Mouse (Mus musculus) forebrain, embryonic 15.5 days (tissue): ENCODE results near the gene Akr1b3. TPM values are rescaled to one million over a fixed set of nuclear protein-coding genes. Genes with fewer than 3 reads are reported as not detected.
"Not testable (repeated sequence)": the region's sequence is repeated elsewhere in the genome, so short reads cannot be mapped to it uniquely, and the experiment has no call there.

Source experiments
- ATAC-seq: fragments of 200-750 bp; cut with Nextera tagmentation; replicated peaks from 2 replicates; pipeline ENCODE4 v1.8.0; 2017; ENCODE audit warnings: mild to moderate bottlenecking, moderate TSS enrichment, moderate library complexity
- H3K27ac ChIP-seq: fragments of 300-500 bp; sonication (generic); replicated peaks from 2 replicates; pipeline ENCODE4 v1.5.1; 2015; ENCODE audit warnings: mild to moderate bottlenecking, inconsistent platforms
- H3K27me3 ChIP-seq: fragments of 300-500 bp; sonication (generic); 2 replicates; pipeline ENCODE4 v1.6.1; 2015; ENCODE audit warnings: inconsistent platforms
- H3K36me3 ChIP-seq: fragments of 300-500 bp; sonication (generic); 2 replicates; pipeline ENCODE4 v1.6.1; 2015; ENCODE audit warnings: mild to moderate bottlenecking, inconsistent platforms
- H3K4me1 ChIP-seq: fragments of 300-500 bp; sonication (generic); 2 replicates; pipeline ENCODE4 v1.6.1; 2015; ENCODE audit warnings: inconsistent platforms
- H3K4me2 ChIP-seq: fragments of 300-500 bp; sonication (generic); replicated peaks from 2 replicates; pipeline ENCODE4 v1.6.1; 2015; ENCODE audit warnings: mild to moderate bottlenecking, inconsistent platforms
- H3K4me3 ChIP-seq: fragments of 300-500 bp; sonication (generic); 2 replicates; pipeline ENCODE4 v1.5.1; 2015; ENCODE audit warnings: mild to moderate bottlenecking, inconsistent platforms
- H3K9ac ChIP-seq: fragments of 300-500 bp; sonication (generic); replicated peaks from 2 replicates; pipeline ENCODE4 v1.6.1; 2015; ENCODE audit warnings: mild to moderate bottlenecking, inconsistent platforms
- H3K9me3 ChIP-seq: fragments of 300-500 bp; sonication (generic); 2 replicates; pipeline ENCODE4 v1.6.1; 2016; ENCODE audit warnings: inconsistent platforms
- WGBS: fragments of 180-500 bp; shearing (Covaris S2); methylation state at CpG from one replicate; pipeline ENCODE4 v1.1.7; 2015; ENCODE audit warnings: mixed read lengths; 5-methylcytosine and 5-hydroxymethylcytosine counted together
- polyA plus RNA-seq: library from polyadenylated mRNA; unstranded; fragments of >200 nt; fragmentation: Nextera tagmentation; extraction: Ambion mirVana; gene quantifications from 2 replicates; pipeline ENCODE4 v1.2.1, GENCODE M21; 2015

Akr1b3 gene
- 92.2 and 96.9 TPM in 2 replicates for polyA plus RNA-seq

DNA sequence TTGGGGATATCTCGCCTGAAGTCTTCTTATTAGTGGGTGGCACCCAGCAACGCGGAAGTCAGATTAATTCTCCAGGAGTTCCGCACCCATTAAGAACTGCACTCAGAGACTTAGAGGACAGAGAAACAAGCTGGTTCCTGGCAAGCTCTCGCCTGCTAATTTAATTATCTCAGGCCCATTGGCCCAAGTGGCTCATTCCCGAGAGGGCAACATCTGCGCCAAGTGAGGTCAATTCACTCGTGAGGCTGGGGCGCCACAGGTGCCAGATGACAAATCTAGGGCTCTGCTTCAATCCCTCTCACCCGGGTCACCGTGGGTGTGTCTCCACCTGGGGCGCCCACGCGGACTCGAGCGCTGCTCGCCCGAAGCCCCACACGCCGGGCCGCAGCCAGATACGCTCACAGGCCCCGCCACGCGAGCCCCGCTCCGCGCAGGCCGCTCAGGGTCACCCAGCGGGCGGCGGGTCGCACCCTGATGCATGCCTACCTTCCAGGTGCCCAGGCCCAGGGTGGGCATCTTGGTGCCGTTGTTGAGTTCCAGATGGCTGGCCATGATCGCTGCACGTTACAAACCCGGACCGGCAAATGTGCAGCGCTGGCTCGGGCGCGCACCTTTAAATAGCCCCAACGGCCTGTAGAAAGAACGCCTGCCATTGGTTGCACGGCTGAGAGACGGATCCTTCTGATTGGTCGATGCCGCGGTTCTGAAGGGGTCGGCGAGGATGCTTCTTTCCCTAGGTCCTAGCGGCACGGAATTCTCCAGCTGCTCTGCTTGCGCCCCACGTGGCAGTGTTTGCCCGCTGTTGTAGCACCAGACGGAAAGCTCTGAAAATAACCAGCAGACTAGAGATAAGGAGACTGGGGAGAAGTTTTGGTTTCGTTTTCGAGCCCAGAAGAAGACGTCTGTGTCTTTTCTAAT, at the start of gene Akr1b3:
Gene Akr1b3, minus strand, starts transcription at position 625 of the 918 bp plus-strand sequence.
- peaks cover 17% of the 10 kb centered on the region; the same call in 1 of the 2 replicates for H3K4me1 ChIP-seq
- no peaks in the 10 kb centered on the region for H3K9me3 ChIP-seq
- no peak within 1 kb of the TSS for H3K27ac ChIP-seq
- H3K9ac ChIP-seq = peak within 1 kb of the TSS; percentile 70
- H3K4me3 ChIP-seq = peak within 1 kb of the TSS; percentile 84
- peak within 1 kb of the TSS; percentile 89 for H3K4me2 ChIP-seq
- ATAC-seq = peak; percentile 100
- no peaks in the 10 kb centered on the region for H3K27me3 ChIP-seq
- 1% methylated on average over 60 of the region's 60 CpGs for WGBS
- no peaks in the 10 kb centered on the region for H3K36me3 ChIP-seq

DNA sequence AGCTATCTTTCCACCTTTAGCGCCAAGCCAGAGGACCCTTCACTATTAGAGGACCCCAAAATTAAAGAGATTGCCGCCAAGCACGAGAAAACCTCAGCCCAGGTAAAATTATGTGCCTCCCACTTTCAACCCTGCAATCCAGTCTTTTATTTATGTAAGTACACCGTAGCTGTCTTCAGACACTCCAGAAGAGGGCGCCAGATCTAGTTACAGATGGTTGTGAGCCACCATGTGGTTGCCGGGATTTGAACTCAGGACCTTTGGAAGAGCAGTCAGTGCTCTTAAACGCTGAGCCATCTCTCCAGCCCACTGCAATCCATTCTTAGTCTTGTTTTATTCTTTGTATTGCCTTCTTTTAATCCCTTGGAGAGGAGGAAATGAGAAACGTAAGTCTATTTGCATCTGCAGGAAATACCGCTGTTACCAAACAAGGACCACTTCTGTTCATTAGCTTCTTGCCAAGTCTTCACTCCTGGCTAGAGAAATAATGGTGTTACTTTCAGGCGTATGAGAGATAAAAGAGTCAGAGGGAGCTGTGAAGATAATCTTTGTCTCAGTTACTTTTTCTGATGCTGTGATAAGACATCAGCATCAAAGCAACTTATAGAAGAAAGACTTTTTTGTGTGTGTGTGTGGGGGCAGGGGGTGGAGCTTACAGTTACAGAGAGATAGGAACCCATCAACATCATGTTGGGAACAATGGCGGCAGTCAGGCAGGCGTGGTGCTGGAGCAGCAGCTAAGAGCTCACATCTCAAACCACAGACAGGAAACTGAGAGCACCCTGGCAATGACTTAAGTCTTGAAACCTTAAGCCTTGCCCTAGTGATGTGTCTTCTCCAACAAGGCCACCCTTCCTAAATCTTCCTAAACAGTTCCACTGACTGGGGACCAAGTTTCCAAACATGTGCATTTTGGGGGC, 47.2 kb upstream of the Akr1b3 start:
- ATAC-seq = no peak
- Histone ChIP-seq H3K27ac (no peak overlapping the region), H3K4me2 (no peak overlapping the region), H3K36me3 (no peaks in the 10 kb centered on the region), H3K27me3 (no peaks in the 10 kb centered on the region), H3K9me3 (no peaks in the 10 kb centered on the region), H3K4me3 (no peak overlapping the region), H3K4me1 (no peaks in the 10 kb centered on the region), H3K9ac (no peak overlapping the region)
- 85% methylated on average over 12 of the region's 12 CpGs for WGBS

DNA sequence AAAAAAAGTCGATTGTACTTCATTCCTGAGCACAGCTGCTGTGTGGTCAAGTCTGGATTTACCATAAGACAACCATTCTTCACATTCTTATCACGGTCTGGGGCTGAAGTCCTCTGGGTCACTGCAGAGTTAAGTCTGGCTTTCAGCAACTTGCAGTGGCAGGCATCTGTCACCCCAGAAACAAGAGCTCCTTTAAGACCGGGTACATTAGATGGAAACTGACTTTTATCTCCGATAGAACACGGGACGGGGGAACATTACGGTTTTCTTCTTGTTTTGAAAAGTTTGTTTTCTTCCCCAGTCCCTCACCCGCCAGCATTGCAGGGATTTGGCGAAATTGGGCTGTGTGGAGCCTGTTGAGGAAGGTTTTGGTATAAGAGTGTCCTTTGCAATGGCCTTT, 38.6 kb upstream of the Akr1b3 start:
- peaks cover 12% of the 10 kb centered on the region for H3K4me1 ChIP-seq
- WGBS = 87% methylated on average over 9 of the region's 9 CpGs
- H3K4me3 ChIP-seq = no peak overlapping the region
- ATAC-seq = no peak
- no peaks in the 10 kb centered on the region for H3K36me3 ChIP-seq
- no peak overlapping the region for H3K9ac ChIP-seq
- H3K27ac ChIP-seq = no peak overlapping the region
- H3K27me3 ChIP-seq = no peaks in the 10 kb centered on the region
- no peaks in the 10 kb centered on the region for H3K9me3 ChIP-seq
- H3K4me2 ChIP-seq = no peak overlapping the region

DNA sequence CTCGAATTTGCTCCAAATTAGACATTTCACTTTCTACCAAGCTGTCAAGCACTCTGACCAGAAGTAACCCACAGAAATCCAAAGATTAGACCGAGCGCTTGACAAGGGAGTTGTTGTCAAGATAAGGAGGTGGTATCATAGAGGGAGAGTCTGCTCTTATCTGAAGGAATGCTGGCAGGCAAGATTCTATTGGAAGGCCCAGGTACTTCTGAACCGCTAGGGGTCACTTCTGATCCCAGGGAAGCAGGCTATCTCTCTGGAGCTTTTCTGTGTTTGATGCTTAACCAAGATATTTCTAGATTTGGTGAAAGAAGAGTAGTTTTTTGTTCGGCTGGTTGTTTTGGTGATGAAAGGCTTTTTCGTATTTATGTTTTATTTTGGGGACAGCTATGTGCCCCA, 38.1 kb upstream of the Akr1b3 start:
- H3K4me1 ChIP-seq = peaks cover 12% of the 10 kb centered on the region
- no peak overlapping the region for H3K27ac ChIP-seq
- WGBS = 82% methylated on average over 6 of the region's 6 CpGs
- no peak overlapping the region for H3K4me3 ChIP-seq
- ATAC-seq = no peak
- no peak overlapping the region for H3K4me2 ChIP-seq
- H3K9ac ChIP-seq = no peak overlapping the region
- H3K27me3 ChIP-seq = no peaks in the 10 kb centered on the region
- no peaks in the 10 kb centered on the region for H3K36me3 ChIP-seq
- no peaks in the 10 kb centered on the region for H3K9me3 ChIP-seq

DNA sequence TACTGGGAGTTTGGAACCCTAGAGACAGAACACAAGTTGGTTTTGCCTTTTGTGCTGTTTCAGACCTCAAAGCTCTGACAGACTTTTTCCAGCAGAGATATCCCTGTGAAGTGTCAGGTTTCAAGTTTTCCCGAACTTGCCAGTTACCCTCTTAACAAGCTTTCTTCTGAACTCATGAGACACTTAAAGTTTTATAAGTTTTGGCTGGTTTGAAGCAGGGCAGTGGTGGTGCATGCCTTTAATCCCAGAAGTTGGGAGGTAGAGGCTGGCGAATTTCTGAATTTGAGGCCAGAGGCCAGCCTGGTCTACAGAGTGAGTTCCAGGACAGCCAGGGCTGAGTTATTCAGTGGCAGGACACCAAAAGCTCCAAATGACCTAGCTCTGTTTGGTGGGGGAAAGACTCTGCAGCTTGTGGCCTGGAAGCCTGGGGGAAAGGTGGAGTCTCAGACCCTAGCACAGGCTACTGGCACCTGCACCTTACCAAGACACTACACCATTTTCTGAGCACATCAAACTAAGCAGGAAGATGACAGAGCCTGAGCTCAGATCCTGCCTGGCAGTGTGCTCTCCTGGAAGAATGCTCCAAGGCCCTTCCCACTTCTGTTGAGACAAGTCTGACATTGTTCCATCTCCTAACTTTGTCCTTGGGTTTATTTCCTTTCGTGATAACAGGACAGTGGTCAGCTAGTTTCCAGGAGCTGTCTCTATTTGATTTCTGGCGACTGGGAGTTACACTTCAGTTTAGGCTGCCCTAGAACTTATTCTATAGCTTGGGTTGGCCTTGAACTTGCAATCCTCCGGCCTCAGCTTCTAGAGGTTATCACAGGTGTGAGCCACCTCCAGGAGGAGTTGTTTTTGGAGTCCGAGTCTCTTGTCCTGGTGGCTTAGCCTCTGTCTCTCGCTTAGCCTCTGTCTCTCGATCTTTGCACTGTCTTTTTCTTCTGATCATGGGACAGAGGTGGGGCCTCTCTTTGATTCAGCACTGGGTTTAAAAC, 37.4 kb upstream of the Akr1b3 start:
- 80% methylated on average over 8 of the region's 8 CpGs for WGBS
- Histone ChIP-seq H3K9me3 (no peaks in the 10 kb centered on the region), H3K4me1 (peaks cover 12% of the 10 kb centered on the region), H3K36me3 (no peaks in the 10 kb centered on the region), H3K4me2 (0 out of 2 replicates have a peak overlapping the region, but pooled peaks have one; percentile 30), H3K9ac (no peak overlapping the region), H3K27ac (no peak overlapping the region), H3K4me3 (no peak overlapping the region), H3K27me3 (no peaks in the 10 kb centered on the region)
- no peak for ATAC-seq

DNA sequence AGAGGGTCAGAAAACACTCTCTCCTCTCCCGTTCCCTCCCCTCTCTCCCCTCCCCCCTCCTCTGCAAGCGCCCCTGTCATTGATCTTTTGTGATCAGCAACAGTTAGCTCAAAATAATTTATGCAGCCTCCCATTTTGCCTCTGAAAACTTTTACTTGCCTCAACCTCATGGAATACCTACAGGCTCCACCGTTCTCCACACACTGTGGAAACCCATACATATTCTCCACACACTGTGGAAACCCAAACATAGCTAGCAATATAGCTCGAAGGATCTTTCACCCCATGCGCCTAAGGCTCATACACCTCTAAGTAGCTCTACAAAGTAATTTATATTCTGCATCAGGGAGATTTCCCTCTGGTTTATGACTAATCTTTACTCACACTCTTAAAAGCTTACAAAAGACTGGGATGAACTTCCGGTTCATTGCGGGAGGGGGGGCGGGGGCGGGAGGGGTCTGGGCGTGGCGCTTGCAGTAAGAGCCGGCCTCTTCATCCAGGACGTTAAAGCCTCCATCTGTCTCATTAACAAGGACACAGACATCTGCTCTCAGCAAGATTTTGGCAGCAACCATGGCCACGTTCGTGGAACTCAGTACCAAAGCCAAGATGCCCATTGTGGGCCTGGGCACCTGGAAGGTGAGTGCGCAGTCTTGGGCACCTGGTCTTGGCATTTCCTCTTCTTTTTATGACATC, 36.5 kb upstream of the Akr1b3 start, which contains the start of gene Akr1b8:
Gene Akr1b8, plus strand, starts transcription at position 462 of the 696 bp plus-strand sequence.
- Histone ChIP-seq H3K27me3 (no peaks in the 10 kb centered on the region), H3K27ac (no peak within 1 kb of the TSS), H3K36me3 (no peaks in the 10 kb centered on the region), H3K4me1 (peaks cover 12% of the 10 kb centered on the region), H3K4me2 (peak within 1 kb of the TSS; percentile 30; the same call in 1 of the 2 replicates), H3K9ac (no peak within 1 kb of the TSS), H3K9me3 (no peaks in the 10 kb centered on the region), H3K4me3 (no peak within 1 kb of the TSS)
- WGBS = 11% methylated on average over 16 of the region's 16 CpGs
- ATAC-seq = 0 out of 2 replicates have a peak, but pooled peaks have one; percentile 38

DNA sequence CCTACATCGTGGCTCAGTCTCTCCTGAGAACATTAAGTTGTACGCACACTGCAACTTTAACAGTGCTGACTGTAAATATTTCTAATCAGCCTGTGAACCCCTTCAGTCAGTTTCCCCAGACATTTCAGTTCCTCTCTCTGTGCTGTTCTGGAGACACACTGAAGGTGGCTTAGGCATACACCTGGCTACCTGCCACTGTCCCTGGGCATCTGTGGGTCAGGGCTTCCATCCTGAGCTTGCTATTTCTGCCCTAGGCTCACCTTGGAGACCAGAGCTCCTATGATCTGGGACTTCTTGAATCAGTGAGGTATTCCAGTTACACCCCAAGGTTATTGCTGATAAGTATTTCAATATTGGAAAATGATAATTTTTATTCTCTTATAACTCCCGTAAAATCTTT, 35.1 kb upstream of the Akr1b3 start:
- H3K27ac ChIP-seq = no peak overlapping the region
- no peaks in the 10 kb centered on the region for H3K27me3 ChIP-seq
- no peak overlapping the region for H3K9ac ChIP-seq
- WGBS = 95% methylated on average over 3 of the region's 3 CpGs
- ATAC-seq = no peak
- H3K4me1 ChIP-seq = peaks cover 12% of the 10 kb centered on the region
- H3K4me3 ChIP-seq = no peak overlapping the region
- H3K4me2 ChIP-seq = no peak overlapping the region
- no peaks in the 10 kb centered on the region for H3K9me3 ChIP-seq
- H3K36me3 ChIP-seq = no peaks in the 10 kb centered on the region

DNA sequence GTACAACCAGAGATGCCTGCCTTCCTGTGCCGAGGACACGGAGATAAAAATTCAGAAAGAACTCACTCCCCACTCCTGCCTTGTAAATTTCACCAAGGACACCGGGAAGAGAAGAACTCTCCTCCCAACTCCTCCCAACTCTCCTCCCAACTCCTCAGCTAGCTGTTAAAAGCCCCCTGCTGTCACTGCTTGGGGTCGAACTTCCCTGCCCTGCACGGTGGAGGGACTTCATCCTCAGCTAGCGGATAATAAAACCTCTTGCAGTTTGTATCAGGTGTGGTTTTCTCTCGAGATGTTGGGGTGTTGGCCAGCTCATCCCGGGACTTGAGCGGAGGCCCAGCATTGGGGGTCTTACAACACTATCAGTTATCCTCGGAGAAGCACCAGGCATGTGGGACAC, 34.2 kb upstream of the Akr1b3 start:
- 46% methylated on average over 10 of the region's 10 CpGs for WGBS
- H3K27ac ChIP-seq, H3K4me2 ChIP-seq, H3K9ac ChIP-seq, ATAC-seq, H3K27me3 ChIP-seq, H3K9me3 ChIP-seq, H3K36me3 ChIP-seq, H3K4me3 ChIP-seq: not testable (repeated sequence)
- H3K4me1 ChIP-seq = peaks cover 12% of the 10 kb centered on the region

DNA sequence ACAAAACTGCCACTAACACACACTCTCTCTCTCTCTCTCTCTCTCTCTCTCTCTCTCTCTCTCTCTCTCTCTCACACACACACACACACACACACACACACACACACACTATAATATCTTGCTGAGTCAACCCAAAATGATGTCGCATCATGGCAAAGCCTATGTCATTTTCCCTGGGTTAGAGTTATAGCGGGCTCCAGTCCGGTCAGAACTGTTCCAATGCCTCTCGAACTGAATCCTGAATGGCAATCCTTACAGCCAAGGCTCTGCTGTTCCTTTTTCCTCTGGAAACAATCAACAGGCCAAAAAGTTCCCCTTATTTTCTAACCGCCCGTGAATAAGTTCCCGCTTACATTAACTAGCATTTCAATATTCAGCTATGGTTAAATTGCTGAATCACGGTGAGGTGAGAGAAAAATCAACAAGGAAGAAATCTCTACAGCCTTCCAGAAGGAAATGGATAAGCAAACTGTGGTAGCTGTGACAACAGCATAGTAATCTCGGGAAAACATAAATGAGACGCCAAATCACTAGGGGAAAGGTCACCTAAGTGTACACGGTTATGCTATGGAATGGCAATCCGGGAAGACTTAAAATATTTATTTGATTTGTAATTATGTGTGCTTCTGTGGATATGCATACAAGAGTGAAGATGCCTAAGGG, 32.9 kb upstream of the Akr1b3 start:
- 92% methylated on average over 12 of the region's 12 CpGs for WGBS
- Histone ChIP-seq H3K4me1 (peaks cover 12% of the 10 kb centered on the region), H3K27ac (no peak overlapping the region), H3K9me3 (no peaks in the 10 kb centered on the region), H3K9ac (no peak overlapping the region), H3K36me3 (no peaks in the 10 kb centered on the region), H3K4me2 (no peak overlapping the region), H3K27me3 (no peaks in the 10 kb centered on the region), H3K4me3 (no peak overlapping the region)
- ATAC-seq = no peak

DNA sequence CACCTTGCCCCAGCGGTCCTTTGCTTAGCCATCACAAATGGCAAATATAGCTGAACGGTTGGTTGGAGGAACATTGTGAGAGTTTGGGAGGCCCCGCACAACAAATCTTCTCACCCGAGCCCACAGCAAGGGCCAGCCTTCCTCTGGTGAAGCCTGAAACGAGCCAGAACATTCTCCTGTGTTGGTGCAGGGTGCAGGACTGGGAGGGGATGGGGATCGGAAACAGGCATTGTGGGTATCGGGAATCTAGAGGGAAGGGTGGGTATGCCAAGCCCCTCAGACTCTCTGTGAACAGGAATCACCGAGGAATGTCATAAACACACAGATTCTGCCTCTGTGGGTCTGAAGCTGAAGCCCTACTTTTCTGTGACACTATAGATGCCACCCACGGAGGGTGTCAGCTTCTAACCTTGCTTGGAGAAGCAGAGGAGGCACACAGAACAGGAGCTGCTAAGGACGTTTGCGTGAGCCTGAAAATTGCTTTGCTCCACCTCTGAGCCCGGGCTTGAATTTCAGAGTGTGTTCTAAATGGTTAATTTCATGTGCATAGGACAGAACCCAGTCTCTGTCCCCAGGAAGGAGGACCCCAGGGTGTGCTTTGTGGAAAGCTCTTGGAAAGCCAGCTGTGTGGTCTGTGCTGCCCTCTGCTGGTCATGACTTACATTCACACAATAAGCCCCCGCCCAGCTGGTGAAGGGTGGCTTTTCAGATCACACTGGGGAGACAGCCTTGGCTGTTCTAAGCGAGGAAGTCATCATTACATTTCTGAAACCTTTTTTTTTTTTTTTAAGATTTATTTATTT, 29.0 kb upstream of the Akr1b3 start:
- no peak overlapping the region for H3K9ac ChIP-seq
- no peak overlapping the region for H3K4me2 ChIP-seq
- H3K36me3 ChIP-seq = no peaks in the 10 kb centered on the region
- no peak overlapping the region for H3K27ac ChIP-seq
- no peaks in the 10 kb centered on the region for H3K4me1 ChIP-seq
- H3K27me3 ChIP-seq = no peaks in the 10 kb centered on the region
- 49% methylated on average over 14 of the region's 14 CpGs for WGBS
- ATAC-seq = peak; percentile 68
- H3K4me3 ChIP-seq = no peak overlapping the region
- H3K9me3 ChIP-seq = no peaks in the 10 kb centered on the region
